Mouse (Mus musculus) adrenal gland, postnatal 36 days (tissue): ENCODE results near the gene Lancl2. TPM values are rescaled to one million over a fixed set of nuclear protein-coding genes. Genes with fewer than 3 reads are reported as not detected.

Source experiments
- DNase-seq, 2 experiments: peaks; one replicate each; pipeline ENCODE4 v3.0.0; 2021; ENCODE audit warnings: mixed read lengths in 1 of 2
- long read RNA-seq, 2 experiments: library from polyadenylated mRNA; stranded (forward); transcript quantifications; one replicate each; pipeline ENCODE4 v2.0.0; 2021; ENCODE audit warnings: borderline sequencing depth in 2 of 2
- total RNA-seq, 2 experiments: library from RNA; stranded (reverse); gene quantifications; 2 replicates each; pipeline ENCODE4 v1.2.3; 2021

Lancl2 gene
- total RNA-seq, result 10 to 100 TPM; 15.1 to 21.3 TPM
- long read RNA-seq, experiment 1, transcript Lancl2-201 (9 exons, 2,509 nt), result major isoform, 6 of 9 reads
- long read RNA-seq, experiment 1, partial matches to known transcripts, result 1 of 9 reads
- long read RNA-seq, experiment 1, other reads (novel, unspliced or antisense), result 2 of 9 reads
- long read RNA-seq, experiment 2, partial matches to known transcripts, result 0 of 3 reads
- long read RNA-seq, experiment 2, other reads (novel, unspliced or antisense), result 0 of 3 reads

DNA sequence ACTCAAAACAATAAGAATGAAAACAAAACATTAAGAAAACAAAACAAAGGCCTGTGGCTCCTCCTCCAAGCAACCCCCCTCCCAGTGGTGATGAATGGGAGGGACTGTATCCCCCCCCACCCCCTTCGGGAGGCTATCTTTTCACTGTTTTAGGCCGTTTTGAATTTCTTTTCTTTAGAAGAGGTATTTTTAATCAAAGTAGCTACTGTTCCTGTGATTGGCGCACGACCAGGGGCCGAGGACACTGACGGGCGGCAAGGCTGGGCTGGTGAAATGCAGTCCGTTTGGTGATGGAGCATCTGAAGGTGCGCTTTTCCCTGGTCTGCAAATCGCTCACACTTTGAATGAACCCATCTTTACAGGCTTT lies at the start of gene Lancl2:
Gene Lancl2, plus strand, starts transcription at position 165 of the 367 bp plus-strand sequence.
- DNase-seq, result peak; percentile 36 to 57

DNA sequence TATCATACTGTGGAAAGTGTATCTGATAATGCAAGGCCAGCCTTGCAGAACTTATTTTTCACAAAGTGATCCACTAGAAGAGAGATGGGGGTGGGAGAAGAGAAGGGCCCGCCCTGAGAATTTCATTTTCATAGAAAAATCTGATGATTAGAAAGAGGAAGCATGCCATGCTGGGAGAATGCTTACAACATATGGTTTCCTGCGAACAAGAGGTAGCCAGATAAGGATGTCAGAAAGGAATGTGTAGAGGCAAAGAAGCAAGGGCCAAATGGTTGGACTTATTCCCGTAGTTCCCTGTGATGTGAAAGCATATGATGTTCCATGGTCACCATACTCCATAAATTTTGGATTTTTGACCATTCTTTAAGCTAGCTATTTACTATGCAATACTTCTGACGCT lies 41.0 kb upstream of the Lancl2 start:
- no peak for DNase-seq

DNA sequence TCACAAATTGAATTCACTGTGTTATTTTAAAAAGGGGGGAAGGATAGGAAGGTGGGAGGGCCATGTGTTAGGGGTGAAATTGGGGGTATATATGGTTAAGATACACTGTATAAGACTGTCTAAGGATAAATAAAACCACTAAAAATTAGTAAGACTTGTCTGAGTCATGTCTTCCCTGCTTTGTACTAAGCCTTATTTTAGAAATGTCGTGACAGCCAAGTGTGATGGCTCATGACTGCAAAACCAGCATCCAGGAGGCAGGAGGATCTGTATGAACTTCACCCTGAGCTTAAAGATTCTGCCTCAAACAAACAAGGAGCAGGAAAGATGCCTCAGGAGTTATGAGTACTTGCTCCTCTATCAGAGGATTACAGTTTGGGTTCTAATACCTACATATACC lies 18.2 kb upstream of the Lancl2 start:
- no peak for DNase-seq

DNA sequence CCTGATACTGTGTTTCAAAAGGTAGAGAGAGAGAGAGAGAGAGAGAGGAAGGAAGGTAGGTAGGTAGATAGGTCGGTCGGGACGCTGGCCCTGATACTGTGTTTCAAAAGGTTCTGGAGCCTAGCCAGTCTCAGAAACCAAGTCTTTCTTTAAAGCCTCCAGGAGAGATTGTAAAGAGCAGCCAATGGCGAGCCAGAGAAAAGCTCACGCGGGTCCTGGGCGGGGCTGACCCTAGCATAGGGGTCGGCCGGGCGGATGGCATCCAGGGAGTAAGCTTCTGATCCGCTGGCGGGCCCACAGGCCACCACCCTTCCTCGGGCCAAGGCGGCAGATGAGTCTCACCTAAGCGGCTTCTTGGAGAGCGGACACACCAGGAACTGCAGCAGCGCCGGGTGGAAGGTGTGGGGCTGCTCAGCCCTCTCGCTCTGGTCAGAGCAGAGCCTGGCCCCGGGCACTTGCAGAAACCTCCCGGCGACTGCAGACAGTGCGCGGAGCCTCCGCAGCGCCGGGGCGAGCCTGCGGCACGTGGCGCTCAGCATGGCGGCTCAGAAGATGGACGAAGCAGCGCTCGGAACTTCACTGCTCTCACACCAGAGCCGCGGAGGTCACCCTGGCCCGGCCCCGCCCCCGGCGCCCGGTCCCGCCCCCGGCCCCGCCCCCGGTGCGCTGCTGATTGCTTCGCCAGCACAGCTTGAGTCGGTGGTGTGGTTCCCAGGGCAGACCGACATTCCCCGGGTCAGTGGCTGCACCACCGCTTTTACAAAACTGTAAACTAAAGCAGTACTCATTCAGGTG lies 10.7 kb upstream of the Lancl2 start, which contains the start of gene Pyurf:
Gene Pyurf, minus strand, starts transcription at position 612 of the 795 bp plus-strand sequence.
- DNase-seq, result peak; percentile 90 to 93

- no peak for DNase-seq
These were observed 9.2 kb upstream of the Lancl2 start for GRCm38 (mm10) chr6:57693116-57693515.

- no peak for DNase-seq
These were observed 654 bp upstream of the Lancl2 start for GRCm38 (mm10) chr6:57701686-57702085.

DNA sequence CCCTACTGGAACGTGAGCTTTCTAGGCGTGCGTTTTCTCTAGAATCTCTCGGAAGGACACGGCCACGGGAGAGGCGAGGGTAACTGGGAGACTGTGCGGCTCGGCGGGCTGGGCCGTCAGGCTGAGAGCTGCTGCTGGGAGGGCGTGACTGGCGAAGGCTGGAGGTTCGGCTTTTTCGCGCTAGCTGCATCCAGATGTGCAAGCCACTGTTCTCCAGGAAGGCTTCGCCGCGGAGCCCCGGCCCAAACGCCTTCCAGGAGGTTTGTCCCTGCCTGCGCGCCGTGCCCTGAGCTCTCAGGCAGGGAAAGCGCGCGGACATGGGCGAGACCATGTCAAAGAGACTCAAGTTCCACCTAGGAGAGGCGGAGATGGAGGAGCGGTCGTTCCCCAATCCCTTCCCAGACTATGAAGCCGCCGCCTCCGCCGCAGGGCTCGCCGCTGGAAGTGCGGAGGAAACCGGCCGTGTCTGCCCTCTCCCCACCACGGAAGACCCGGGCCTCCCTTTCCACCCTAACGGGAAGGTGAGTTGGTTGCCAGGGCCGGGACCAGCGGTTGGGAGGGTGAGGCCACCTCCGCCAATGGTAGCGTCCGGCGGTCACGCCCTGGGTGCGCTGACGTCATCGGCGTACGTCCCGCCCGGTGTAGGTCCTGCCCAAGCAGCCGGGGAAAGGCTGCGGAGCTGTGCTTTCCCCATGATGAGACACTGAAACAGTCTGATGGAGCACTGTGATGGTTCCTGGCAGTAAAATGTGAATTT lies 581 bp downstream of the Lancl2 start:
- DNase-seq, result peak; percentile 97 to 98

DNA sequence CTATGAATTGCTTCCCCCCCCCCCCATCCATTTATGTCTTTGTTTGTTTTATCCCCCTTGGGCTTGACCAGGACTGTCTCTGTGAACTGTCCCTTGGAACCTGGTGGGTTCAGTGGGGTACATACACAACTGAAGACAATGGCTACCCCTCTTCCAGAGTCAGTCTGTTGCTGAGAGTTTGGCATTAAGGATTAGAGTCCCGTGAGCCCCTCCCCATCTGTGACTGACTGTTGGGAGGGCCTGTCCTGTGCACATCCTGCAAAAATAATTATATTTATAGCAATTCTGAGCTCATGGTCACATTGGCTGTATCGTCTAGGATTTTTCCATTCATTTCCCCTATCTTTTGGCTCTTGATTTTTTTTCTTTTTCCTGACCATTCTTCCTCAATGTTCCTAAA lies 1.4 kb downstream of the Lancl2 start:
- no peak for DNase-seq

GRCm38 (mm10) chr6:57706721-57707120 lies 4.4 kb downstream of the Lancl2 start:
- DNase-seq, result no peak

DNA sequence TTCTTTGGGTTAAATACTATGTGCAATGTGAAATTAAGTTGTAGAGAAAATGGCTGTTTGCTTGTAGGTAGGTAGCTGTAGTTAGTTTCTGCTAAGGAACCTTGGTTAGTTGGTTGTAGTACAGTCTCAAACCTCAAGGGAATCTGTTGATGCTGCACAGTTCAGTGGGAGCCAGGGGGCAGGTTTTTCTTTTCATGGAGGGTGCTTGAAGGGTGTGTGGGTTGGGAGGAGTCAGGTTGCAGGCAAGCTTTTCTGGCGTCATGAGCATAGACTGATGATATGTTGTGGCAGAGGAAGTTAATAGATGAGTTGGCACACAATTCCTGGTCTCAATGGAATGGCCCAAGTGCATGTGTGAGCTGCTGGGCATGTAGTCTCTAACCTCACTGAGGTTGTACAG lies 9.4 kb downstream of the Lancl2 start:
- DNase-seq, result no peak

DNA sequence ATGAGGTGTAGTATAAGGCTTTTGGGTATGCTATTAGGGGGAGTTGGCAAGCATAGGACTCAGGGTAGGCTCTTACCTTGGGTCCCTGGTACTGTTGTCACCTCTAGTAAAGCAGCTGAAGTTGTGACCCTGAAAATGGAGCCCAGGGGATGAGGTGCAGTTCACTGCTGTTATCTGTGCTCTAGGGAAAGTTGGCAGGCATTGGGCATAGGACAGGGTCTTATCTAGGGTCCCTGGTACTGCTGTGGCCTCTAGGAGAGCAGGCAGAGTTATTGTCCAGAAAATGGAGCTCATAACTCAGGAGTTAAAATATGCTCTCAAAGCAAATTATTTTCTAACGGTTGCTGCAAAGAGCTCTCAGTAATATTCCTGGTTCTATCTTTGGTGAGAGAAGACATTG lies 19.0 kb downstream of the Lancl2 start:
- DNase-seq, result no peak

- no peak for DNase-seq
These were observed 40.4 kb downstream of the Lancl2 start for GRCm38 (mm10) chr6:57742749-57743148.

DNA sequence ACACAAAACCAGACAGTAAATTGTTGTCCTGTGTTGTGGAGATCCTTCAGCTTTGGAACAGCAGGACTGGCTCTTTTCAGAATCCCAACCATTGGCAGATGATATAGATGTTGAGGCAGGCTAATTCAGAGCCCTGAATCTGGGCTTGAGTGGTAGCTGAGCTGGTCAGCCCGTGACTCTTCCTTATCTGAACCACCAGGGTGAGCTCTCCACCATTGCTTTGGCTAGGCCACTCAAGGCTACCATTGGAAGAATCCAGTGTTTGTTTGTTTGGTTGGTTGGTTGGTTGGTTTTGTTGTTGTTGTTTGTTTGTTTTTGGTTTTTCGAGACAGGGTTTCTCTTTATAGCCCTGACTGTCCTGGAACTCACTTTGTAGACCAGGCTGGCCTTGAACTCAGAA lies 41.0 kb downstream of the Lancl2 start:
- DNase-seq, result peak; percentile 9 to 36

DNA sequence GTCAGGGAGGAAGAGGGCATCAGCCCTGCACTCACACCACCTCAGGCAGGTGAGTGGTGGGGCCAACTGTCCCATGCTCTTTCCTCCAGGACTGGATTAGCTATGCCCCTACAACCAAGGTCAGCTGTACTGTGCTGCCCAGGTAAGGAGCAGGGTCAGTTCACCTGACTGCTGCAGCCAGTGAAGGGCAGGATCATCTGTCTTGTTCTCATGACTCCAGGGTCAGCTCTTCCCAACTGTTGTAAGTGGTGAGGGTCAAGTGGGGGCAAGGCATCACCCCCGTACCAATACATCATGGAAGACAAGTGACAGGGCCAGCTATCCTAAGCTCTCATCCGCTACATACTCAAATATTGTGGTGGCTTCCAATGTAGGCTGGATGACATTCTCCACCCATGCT lies 41.8 kb downstream of the Lancl2 start:
- DNase-seq, result no peak

- DNase-seq, result no peak
These were observed 42.8 kb downstream of the Lancl2 start for GRCm38 (mm10) chr6:57744974-57745747.

- no peak for DNase-seq
These were observed 43.4 kb downstream of the Lancl2 start for GRCm38 (mm10) chr6:57745748-57746129.

DNA sequence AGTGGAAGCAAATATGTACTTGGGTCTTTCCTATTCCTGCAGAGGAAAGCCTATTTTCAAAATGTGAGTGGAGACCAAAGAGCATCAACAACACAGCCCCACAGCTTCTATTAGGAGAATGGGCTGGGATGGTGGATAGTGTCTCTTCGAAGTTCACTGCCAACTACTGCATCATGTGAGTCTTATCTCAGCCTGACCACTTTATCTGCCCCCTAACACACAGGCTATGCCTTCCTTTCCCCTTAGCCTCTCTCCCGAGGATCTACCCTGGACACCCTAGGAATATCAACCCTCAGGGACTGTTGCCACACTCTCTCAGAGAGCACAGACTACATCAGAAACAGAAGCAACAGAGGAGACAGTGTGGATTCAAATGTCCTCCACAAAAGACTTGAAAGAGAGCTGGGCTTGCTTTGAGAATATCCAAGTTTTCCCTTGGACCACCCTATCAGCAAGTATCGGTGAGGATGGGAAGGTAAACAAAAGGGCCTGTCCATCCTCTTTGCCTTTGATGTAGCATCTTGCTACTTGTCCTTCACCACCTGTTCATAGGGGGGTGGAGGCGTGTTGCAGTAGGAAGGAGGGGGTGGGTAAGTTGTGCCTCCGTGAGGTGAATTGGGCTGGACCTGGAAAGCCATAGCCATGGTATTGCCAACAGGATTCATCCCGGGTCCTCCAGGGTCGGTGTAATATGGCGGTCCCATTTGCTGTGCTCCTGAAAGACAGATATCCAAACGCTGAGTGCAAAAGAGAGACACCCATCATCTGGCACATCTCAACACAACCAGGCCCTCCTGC lies 51.8 kb downstream of the Lancl2 start:
- no peak for DNase-seq

DNA sequence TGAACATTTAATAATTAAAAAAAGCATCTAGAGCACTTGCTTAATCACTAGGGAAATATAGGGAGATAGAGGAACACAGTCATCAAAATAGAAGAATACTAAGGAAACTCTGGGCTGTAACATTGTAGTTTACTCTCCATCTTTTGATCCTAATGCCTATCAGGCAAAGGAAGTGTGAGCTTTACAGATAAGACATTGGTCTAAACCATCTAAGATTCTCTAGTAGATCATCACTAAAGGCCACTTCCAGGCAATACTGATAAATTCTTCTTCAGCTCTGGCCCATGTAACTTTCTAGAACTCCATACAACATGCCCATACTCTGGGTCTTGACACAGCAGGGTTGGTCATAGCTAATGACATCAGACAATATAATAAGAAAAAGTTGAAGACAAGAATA lies 60.7 kb downstream of the Lancl2 start:
- no peak for DNase-seq

DNA sequence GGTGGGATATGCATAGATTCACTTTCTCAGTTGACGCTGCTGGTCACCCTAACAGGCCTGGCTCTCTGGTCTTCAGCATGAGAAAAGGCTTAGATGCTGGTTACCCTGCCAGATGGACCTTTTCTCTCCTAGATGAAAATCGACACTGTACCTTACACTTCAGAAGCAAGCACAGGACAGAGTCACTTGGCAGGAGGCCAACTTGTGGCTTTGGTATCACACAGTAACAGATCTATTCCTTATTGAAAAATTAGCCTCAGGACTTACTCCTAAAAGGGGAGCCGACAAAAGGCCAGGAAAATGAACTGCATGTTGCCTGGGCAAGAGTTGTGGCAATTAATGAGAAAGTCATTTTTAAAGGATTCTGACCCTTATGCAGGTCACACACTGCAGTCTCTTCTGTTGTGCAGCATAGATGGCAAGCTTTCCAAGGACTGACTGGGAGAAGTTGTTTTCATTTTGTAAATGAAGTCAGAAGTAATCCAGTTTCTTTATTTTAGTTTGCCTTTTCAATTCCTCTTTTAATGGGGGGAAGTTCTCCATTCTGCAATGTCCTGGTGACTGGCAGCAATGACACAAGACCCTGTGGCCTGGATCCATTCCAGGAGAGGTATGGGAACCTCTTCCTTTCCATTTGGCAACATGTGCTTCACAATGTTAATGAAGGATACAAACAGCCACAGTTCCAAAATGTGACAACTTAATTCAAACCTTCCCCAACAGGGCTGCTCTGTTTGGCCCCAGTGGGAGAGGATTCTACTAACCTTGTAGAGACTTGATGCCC lies 62.9 kb downstream of the Lancl2 start:
- peak; percentile 8 to 11 for DNase-seq

- DNase-seq, result no peak
These were observed 63.9 kb downstream of the Lancl2 start for GRCm38 (mm10) chr6:57766287-57766686.
